Mouse (Mus musculus) olfactory bulb, adult 2 months (tissue): Measurements from ENCODE around the gene Pla2g2e. TPM values are rescaled to one million over a fixed set of nuclear protein-coding genes. Genes with fewer than 3 reads are reported as not detected.

Source experiments
- H3K27ac ChIP-seq: fragments of 200-500 bp; 2 replicates; pipeline ENCODE4 v1.5.1; 2012; ENCODE audit warnings: low read depth, low read length; ENCODE audit not compliant: insufficient read depth
- H3K4me1 ChIP-seq: fragments of 200-500 bp; 2 replicates; pipeline ENCODE4 v1.6.1; 2012; ENCODE audit warnings: low read length; ENCODE audit not compliant: control insufficient read depth, insufficient read depth
- H3K4me3 ChIP-seq: fragments of 200-500 bp; 2 replicates; pipeline ENCODE4 v1.5.1; 2012; ENCODE audit warnings: mild to moderate bottlenecking, low read depth, low read length, moderate library complexity; ENCODE audit not compliant: insufficient read depth
- CTCF ChIP-seq: fragments of 200-500 bp; IDR thresholded peaks from 2 replicates; pipeline ENCODE4 v1.5.1; 2012; ENCODE audit warnings: low read depth, mild to moderate bottlenecking, low read length, moderate library complexity; ENCODE audit not compliant: insufficient read depth
- POLR2A ChIP-seq: fragments of 200-500 bp; IDR thresholded peaks from 2 replicates; pipeline ENCODE4 v1.6.1; 2012; ENCODE audit warnings: mild to moderate bottlenecking, low read depth, low read length, moderate library complexity; ENCODE audit not compliant: insufficient read depth
- WGBS: fragments of 180-500 bp; shearing (Covaris S2); methylation state at CpG from one replicate; pipeline ENCODE4 v1.1.7; 2018; 5-methylcytosine and 5-hydroxymethylcytosine counted together
- polyA plus RNA-seq: library from polyadenylated mRNA; stranded (reverse); fragments of >200 nt; gene quantifications from 2 replicates; pipeline ENCODE4 v1.2.4, GENCODE M21; 2012; ENCODE audit warnings: low replicate concordance; ENCODE audit not compliant: missing spikeins, insufficient read depth, insufficient read length

Pla2g2e gene
- polyA plus RNA-seq, 1 experiment: not detected

DNA sequence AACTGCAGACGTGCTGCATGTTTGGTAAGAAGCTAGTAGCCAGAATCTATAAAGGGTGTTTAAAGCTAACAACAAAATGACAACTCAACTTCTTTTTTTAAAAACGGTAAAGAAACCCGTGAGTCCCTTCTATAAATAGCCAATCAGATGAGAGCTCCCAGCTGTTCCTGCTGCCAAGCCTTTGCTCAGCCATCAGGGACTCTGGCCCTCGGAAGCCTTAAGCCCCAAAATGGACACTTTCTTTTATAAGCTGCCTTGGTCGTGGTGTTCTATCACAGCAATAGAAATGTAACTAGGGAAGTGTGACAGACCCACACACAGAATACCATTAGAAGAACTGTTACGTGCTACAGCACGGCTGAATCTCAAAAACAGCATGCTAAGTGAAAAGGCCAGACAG, 21.6 kb downstream of the Pla2g2e start:
- Histone ChIP-seq H3K27ac (no peak overlapping the region), H3K4me3 (no peak overlapping the region)
- WGBS: 66% methylated on average over 7 of the region's 7 CpGs

DNA sequence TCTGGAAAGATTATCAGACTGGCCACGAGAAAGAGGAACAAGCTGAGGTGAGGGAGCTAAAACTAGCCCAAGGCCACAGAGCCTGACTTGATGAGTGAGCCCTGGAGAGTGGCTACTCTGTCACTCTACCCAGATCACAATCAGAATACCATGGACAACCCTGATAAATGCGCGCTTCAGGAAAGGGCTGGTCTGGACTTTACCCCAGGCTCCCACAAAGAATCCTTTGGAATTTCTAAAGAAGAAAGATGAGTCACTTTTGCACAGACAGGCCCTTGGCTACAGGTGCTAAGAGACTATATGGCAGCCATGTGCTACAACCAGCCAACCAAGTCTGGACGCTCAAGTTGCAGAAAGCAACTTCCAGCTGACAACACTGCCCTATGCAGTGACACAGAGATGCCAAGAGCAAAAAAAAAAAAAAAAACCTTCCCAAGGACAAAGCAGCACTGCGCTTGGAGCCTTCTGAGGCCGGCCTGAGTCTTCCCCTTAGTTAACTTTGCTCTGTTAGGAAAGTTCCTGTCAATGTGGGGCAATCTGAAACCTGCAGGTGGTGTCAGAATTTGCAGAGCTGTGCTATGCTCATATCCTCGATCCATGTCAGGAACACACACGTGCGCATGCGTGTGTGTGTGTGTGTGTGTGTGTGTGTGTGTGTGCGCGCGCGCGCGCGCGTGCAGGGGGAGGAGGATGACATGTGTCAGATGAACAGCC, 28.0 kb downstream of the Pla2g2e start:
- Histone ChIP-seq H3K4me3 (no peak overlapping the region), H3K4me1 (no peaks in the 10 kb centered on the region; the same call in 1 of the 2 replicates), H3K27ac (no peak overlapping the region)
- no peak for TF ChIP-seq POLR2A
- no peak for TF ChIP-seq CTCF
- 97% methylated on average over 18 of the region's 18 CpGs for WGBS

More for the DNA sequence above, 21.6 kb downstream of the Pla2g2e start:
- no peaks in the 10 kb centered on the region for H3K4me1 ChIP-seq
- no peak for TF ChIP-seq POLR2A

DNA sequence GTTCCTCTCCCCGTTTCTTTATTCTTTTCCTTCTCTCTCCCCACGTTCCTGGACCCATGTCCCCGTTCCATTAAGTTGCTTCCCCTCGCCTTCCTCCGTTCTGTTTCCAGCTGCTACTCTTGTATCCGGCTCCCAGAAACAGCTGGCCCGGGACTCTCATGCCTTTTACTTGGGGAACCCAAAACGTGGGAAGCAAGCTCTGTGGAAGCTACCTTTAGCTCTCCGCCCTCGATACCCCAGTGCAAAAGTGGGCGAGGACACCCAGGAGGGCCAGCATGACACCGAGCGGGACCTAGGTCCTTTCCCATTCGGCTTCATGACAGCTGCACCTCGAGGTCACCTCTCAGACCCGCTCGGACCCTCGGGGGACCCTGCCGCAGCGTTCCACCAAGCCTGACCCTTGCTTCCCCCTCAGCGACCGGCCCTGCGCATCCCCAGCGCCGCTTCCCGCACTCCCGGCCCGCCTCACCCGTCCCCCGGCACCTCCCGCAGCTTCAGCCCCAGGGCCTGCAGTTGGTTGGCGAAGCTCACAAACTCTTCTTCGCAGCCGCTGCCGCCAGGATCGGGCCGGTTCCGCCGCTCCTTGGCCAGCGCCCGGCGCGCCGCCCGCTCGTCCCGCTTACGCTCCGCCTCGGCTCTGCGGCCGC, 35.5 kb downstream of the Pla2g2e start:
- TF ChIP-seq POLR2A (no peak), CTCF (no peak)
- whole genome bisulfite sequencing: under 1% methylated on average over 52 of the region's 52 CpGs
- peak overlapping the region; percentile 87 for H3K4me3 ChIP-seq
- peaks cover 11% of the 10 kb centered on the region for H3K4me1 ChIP-seq
- H3K27ac ChIP-seq: no peak overlapping the region

DNA sequence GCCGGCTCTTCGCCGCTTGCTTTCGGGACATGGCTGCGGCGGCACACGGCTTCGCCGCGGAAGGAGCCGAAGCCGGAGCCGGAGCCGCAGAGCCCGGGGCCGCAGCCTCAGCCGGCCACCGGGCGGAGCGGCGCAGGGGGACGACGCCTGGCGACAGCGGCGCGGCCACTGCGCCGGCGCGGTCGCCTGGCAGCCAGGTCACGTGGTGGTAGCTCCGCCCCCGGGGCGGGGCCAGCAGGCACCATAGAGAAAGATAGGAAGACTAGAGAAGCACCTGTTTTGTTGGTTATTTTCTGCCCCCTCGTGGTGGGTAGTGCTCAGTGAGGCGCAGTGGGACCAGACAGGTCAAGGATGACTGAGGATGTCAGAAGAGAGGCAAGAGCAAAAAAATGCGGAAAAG, 36.1 kb downstream of the Pla2g2e start, which contains the start of gene Otud3:
Otud3 (minus strand) TSS at position 149 of the 400 bp plus-strand sequence.
- H3K27ac ChIP-seq: no peak within 1 kb of the TSS
- TF ChIP-seq CTCF (peak; percentile 44; the same call in 1 of the 2 replicates), POLR2A (peak; percentile 98)
- H3K4me1 ChIP-seq: peaks cover 11% of the 10 kb centered on the region
- WGBS: 1% methylated on average over 39 of the region's 39 CpGs
- H3K4me3 ChIP-seq: peak within 1 kb of the TSS; percentile 87

DNA sequence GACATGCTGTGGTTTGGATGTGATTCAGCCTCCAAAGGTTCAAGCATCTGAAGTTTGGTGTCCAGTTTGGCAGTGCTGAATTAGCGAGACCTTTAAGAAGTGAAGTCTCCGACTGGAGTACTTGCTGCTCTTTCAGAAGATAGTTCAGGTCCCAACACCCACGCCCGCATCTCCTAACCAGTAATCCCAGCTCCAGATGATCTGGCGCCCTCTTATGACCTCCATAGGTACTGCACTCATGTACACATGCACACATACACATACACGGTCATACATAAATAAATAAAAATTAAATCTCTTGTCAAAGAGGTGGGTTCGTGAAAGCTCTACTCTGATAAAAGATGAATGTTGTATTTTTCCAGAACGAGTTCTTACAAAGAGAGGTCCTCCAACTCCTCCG, 39.5 kb downstream of the Pla2g2e start:
- Histone ChIP-seq H3K27ac (no peak overlapping the region), H3K4me3 (no peak overlapping the region), H3K4me1 (peaks cover 4% of the 10 kb centered on the region; the same call in 1 of the 2 replicates)
- no peak for TF ChIP-seq CTCF
- no peak for TF ChIP-seq POLR2A
- 88% methylated on average over 9 of the region's 9 CpGs for WGBS

DNA sequence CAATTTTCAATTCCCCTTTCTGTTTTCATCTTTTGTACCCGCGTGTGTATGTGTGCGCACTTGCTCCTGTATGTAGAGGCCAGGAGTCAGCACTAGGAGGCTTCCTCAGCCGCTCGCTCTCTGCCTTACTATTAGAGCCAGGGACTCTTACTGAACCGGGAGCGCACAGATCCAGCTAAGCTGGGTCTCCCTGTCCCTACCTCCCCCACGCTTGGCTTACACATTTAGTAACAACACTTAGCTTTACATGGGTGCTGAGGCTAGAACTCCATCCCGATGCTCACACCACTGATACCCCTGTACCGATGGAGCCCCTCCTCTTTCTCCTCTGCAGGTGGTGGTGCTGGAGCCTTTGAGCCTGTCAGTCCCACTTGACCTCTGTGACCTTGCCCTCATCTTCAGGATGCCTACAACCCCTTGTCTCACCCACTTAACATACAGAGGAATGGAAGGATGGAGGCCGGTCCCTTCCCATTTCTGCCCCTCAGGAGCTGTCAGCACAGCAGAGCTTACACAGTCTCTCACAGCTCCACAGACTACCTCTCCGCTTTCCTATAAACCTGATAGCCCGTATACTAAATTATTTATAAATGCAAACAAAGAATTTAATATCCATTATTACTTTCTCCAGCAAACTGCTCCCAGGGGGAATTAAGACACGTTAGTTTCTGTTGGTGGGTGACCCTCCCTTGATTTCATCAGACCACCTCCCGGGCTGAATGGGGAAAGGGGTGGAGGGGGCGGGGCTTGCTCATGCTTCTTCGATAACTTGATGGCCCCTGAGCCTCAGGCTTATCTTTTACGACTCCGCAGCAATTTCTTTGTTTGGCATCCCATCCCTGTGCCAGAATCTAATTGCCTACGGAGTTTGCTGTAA, 43.8 kb downstream of the Pla2g2e start:
- Histone ChIP-seq H3K4me1 (no peaks in the 10 kb centered on the region), H3K27ac (no peak overlapping the region), H3K4me3 (no peak overlapping the region)
- no peak for TF ChIP-seq CTCF
- no peak for TF ChIP-seq POLR2A
- 37% methylated on average over 20 of the region's 20 CpGs for WGBS

DNA sequence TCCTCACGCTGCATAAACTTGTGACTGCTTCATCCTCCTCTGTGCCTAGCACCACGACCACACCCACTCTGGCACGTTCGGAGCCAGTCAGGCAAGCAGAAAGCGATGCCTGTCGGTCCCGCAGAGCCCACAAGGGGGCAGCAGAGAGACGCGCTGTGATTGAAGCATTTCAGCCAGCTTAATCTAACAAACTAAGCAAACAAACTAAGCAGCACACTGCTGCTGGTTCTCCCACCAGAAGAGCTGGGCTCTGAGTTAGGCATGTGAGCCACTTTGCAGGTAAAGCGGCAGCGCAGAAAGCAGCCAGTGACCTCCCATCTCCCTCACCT, 44.4 kb downstream of the Pla2g2e start:
- H3K4me1 ChIP-seq: no peaks in the 10 kb centered on the region
- WGBS: 3% methylated on average over 11 of the region's 11 CpGs
- no peak overlapping the region for H3K4me3 ChIP-seq
- no peak overlapping the region for H3K27ac ChIP-seq
- peak; percentile 99 for TF ChIP-seq CTCF
- no peak for TF ChIP-seq POLR2A

DNA sequence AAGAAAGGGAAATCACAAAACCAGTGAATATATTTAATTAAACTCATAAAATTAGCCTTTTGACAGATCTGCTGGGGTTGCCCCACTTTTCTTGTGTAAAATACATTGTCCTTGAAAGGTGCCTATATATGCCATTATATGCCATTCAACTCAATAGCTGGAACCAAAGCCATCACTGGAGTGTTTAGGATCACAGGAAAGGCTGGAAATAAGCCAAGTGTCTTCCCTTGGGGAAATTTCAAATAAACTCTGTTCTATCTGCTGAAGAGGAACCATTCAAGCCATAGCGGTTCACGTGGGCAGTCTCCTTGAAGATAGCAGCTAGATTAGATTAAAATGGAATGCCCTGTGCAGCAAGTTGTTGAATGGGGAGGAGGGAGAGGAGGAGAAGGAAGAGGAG, 47.8 kb downstream of the Pla2g2e start:
- H3K4me3 ChIP-seq: no peak overlapping the region
- WGBS: 65% methylated on average over 2 of the region's 2 CpGs
- no peaks in the 10 kb centered on the region for H3K4me1 ChIP-seq

More for the DNA sequence above, 47.8 kb downstream of the Pla2g2e start:
- TF ChIP-seq POLR2A (no peak), CTCF (no peak)
- H3K27ac ChIP-seq: no peak overlapping the region

Other genes starting within 250 kb of the Pla2g2e start
- not detected in 2 replicates for gene Vwa5b1, start 242.1 kb upstream of the Pla2g2e start, polyA plus RNA-seq
- gene Pla2g2c, start 153.2 kb upstream of the Pla2g2e start, polyA plus RNA-seq: not detected in 2 replicates
- gene Ubxn10, start 140.8 kb upstream of the Pla2g2e start, polyA plus RNA-seq: not detected in 2 replicates
- gene Pla2g2f, start 120.3 kb upstream of the Pla2g2e start, polyA plus RNA-seq: not detected in 2 replicates
- not detected in 2 replicates for gene Pla2g2d, start 102.2 kb upstream of the Pla2g2e start, polyA plus RNA-seq
- not detected in 2 replicates for gene Pla2g5, start 14.5 kb upstream of the Pla2g2e start, polyA plus RNA-seq
- gene Gm13030, start 4.0 kb upstream of the Pla2g2e start, polyA plus RNA-seq: not detected in 2 replicates
- not detected in 2 replicates for gene Otud3, start 36.0 kb downstream of the Pla2g2e start, polyA plus RNA-seq
- not detected in 2 replicates for gene Rnf186, start 89.2 kb downstream of the Pla2g2e start, polyA plus RNA-seq
- not detected in 2 replicates for gene Tmco4, start 94.9 kb downstream of the Pla2g2e start, polyA plus RNA-seq
- not detected in 2 replicates for gene Htr6, start 197.6 kb downstream of the Pla2g2e start, polyA plus RNA-seq
- gene Nbl1, start 215.1 kb downstream of the Pla2g2e start, polyA plus RNA-seq: not detected in 2 replicates